Mouse (Mus musculus): ENCODE results near the gene Vill.

GRCm38 (mm10) chr9:119094462-119095109 lies 42.0 kb downstream of the Vill start:
- TF ChIP-seq POLR2A (IDR thresholded peaks at IDR 0.05; ENCODE audit: low read depth, low read length), result no peak
- no peak for TF ChIP-seq CTCF (IDR thresholded peaks at IDR 0.05; ENCODE audit: extremely low read depth, insufficient read length, insufficient replicate concordance, low read depth, low read length)

Data from small intestine, adult 2 months (tissue).